Mouse (Mus musculus): Measurements from ENCODE around the gene 1700003F12Rik. TPM values are rescaled to one million over a fixed set of nuclear protein-coding genes. Genes with fewer than 3 reads are reported as not detected.

Gene 1700003F12Rik
- polyA plus RNA-seq (2012; ENCODE audit: insufficient read depth, low replicate concordance) = 10.8 TPM in 1 of 2 replicates, not detected in the other

DNA sequence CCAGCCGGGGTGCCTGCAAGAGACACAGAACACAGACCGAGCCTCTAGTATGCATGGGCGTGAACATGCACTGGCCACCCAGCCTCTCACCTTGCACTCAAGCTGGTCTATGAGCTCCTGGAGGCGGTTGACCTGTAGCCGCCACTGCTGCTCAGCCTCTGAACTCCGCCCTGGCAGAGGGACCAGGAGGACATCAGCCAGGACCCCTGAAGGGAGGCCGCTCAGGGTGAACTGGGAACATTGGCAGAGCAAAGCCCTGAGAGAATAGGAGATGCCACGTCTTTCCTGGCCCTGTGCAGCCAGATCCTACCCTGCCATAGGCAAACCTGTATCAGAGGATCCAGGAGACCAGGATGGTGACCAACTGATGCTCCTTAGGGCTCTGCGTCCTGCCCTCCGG is at the start of gene 1700003F12Rik:
Gene 1700003F12Rik (plus strand): TSS at position 375 of the 400 bp plus-strand sequence.
- no peak for TF ChIP-seq GATA1 (IDR thresholded peaks at IDR 0.05; ENCODE audit: borderline replicate concordance, low read length)
- TF ChIP-seq FLI1 (IDR thresholded peaks at IDR 0.05; ENCODE audit: low read length) = no peak
- Histone ChIP-seq H3K9me3 (no peaks in the 10 kb centered on the region), H3K4me1 (peaks cover 22% of the 10 kb centered on the region), H3K27me3 (replicated peaks) (peaks cover 19% of the 10 kb centered on the region), H3K4me3 (replicated peaks) (no peak within 1 kb of the TSS), H3K36me3 (replicated peaks; ENCODE audit: low read length) (peaks cover 36% of the 10 kb centered on the region)

- Histone ChIP-seq H3K9me3 (no peaks in the 10 kb centered on the region), H3K36me3 (replicated peaks; ENCODE audit: low read length) (peaks cover 44% of the 10 kb centered on the region), H3K27me3 (replicated peaks) (no peaks in the 10 kb centered on the region), H3K4me1 (peaks cover 22% of the 10 kb centered on the region), H3K4me3 (replicated peaks) (peak overlapping the region; percentile 12)
- TF ChIP-seq GATA1 (IDR thresholded peaks at IDR 0.05; ENCODE audit: borderline replicate concordance, low read length) (no peak), FLI1 (IDR thresholded peaks at IDR 0.05; ENCODE audit: low read length) (no peak)
These were observed 48.3 kb upstream of the 1700003F12Rik start for GRCm38 (mm10) chr2:154498571-154498970.

- H3K4me1 ChIP-seq = peaks cover 22% of the 10 kb centered on the region
- no peak overlapping the region for H3K4me3 ChIP-seq (replicated peaks)
- TF ChIP-seq GATA1 (IDR thresholded peaks at IDR 0.05; ENCODE audit: borderline replicate concordance, low read length) (no peak), FLI1 (IDR thresholded peaks at IDR 0.05; ENCODE audit: low read length) (no peak)
- no peaks in the 10 kb centered on the region for H3K9me3 ChIP-seq
- peaks cover 55% of the 10 kb centered on the region for H3K36me3 ChIP-seq (replicated peaks; ENCODE audit: low read length)
- no peaks in the 10 kb centered on the region for H3K27me3 ChIP-seq (replicated peaks)
These were observed 47.1 kb upstream of the 1700003F12Rik start for GRCm38 (mm10) chr2:154499717-154500247.

GRCm38 (mm10) chr2:154500758-154501157 is 46.1 kb upstream of the 1700003F12Rik start:
- Histone ChIP-seq H3K9me3 (no peaks in the 10 kb centered on the region), H3K4me1 (peaks cover 22% of the 10 kb centered on the region), H3K4me3 (replicated peaks) (no peak overlapping the region), H3K27me3 (replicated peaks) (no peaks in the 10 kb centered on the region), H3K36me3 (replicated peaks; ENCODE audit: low read length) (peaks cover 62% of the 10 kb centered on the region)
- TF ChIP-seq FLI1 (IDR thresholded peaks at IDR 0.05; ENCODE audit: low read length) (no peak), GATA1 (IDR thresholded peaks at IDR 0.05; ENCODE audit: borderline replicate concordance, low read length) (no peak)

- H3K9me3 ChIP-seq = no peaks in the 10 kb centered on the region
- no peaks in the 10 kb centered on the region for H3K27me3 ChIP-seq (replicated peaks)
- peaks cover 88% of the 10 kb centered on the region for H3K36me3 ChIP-seq (replicated peaks; ENCODE audit: low read length)
- no peak overlapping the region for H3K4me3 ChIP-seq (replicated peaks)
- H3K4me1 ChIP-seq = peaks cover 20% of the 10 kb centered on the region
- TF ChIP-seq FLI1 (IDR thresholded peaks at IDR 0.05; ENCODE audit: low read length) = no peak
- no peak for TF ChIP-seq GATA1 (IDR thresholded peaks at IDR 0.05; ENCODE audit: borderline replicate concordance, low read length)
These were observed 39.8 kb upstream of the 1700003F12Rik start for GRCm38 (mm10) chr2:154507076-154507475.

DNA sequence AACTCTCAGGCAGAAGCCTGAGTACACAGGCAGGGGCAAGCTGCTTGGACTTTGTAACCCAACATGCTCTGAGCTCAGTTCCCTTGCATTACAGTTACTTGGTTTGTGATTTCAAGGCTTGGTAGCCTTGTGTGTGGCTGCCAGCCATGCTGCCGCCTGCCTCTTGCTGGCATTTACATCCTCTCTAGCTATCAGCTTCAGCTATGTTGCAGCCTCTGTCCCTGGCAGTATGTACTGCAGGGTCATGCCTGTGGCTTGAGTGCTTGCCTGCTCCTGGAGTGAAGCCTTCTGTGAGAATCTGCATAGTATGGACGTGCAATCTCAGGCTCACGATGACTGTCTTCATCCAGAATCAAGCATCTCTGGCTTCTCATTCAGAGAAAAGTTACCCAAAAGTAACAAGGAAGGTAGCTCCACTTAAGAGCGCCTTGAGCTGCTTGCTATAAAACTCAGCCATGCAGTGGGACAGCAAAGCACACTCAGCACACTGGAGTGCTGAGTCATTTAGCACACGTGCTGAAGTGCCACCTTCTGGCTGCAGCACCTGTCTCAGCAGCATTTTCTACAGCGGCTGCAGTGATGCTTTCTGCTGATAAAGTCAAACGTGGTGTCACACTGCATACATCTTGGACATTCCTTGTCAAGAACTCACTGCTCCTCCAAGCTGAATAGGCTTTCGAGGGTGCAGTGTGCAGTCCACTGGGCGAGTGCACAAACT is 39.2 kb upstream of the 1700003F12Rik start:
- no peaks in the 10 kb centered on the region for H3K27me3 ChIP-seq (replicated peaks)
- peak overlapping the region; percentile 35 for H3K4me3 ChIP-seq (replicated peaks)
- H3K36me3 ChIP-seq (replicated peaks; ENCODE audit: low read length) = peaks cover 88% of the 10 kb centered on the region
- H3K9me3 ChIP-seq = no peaks in the 10 kb centered on the region
- H3K4me1 ChIP-seq = peaks cover 25% of the 10 kb centered on the region
- TF ChIP-seq GATA1 (IDR thresholded peaks at IDR 0.05; ENCODE audit: borderline replicate concordance, low read length) = no peak
- no peak for TF ChIP-seq FLI1 (IDR thresholded peaks at IDR 0.05; ENCODE audit: low read length)

DNA sequence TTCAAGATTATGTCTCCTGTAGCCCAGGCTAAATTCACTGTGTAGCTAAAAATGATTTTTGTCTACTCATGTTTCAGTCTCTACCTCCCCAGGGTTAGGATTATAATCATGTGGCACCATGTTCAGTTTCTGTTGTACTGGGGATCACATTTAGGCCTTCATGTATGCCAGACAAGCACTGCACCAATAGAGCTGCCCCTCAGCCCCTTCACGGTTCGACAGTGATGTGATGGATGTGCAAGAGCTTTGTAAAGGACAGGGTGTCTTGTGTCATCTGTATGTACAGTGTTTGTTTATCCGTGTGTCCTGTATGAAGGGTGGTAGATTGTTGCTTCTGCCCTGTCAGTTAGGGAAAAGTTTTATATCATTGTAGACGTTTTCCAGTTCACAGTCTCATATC is 38.4 kb upstream of the 1700003F12Rik start:
- peaks cover 86% of the 10 kb centered on the region for H3K36me3 ChIP-seq (replicated peaks; ENCODE audit: low read length)

DNA sequence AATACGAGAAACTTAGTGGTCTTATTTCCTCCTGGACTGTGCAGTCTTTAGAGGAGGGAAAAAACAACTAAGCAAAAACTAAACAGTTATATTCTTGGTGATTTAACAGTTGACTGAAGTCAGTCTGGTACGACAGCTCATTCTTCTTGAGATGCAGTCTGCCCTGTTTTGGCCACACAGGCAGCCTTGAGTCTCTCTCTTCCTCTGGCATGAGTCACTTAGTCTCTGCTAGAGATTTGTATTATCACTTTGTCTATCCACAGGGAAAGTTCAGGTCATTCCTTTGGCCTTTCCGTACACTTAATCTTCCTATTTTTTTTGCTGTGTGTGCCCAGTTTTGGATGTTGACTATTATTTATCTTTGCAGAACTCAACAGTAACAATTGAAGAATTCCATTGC is 36.7 kb upstream of the 1700003F12Rik start:
- Histone ChIP-seq H3K4me3 (replicated peaks) (no peak overlapping the region), H3K4me1 (peaks cover 26% of the 10 kb centered on the region), H3K9me3 (no peaks in the 10 kb centered on the region), H3K36me3 (replicated peaks; ENCODE audit: low read length) (peaks cover 76% of the 10 kb centered on the region), H3K27me3 (replicated peaks) (no peaks in the 10 kb centered on the region)
- TF ChIP-seq FLI1 (IDR thresholded peaks at IDR 0.05; ENCODE audit: low read length) (no peak), GATA1 (IDR thresholded peaks at IDR 0.05; ENCODE audit: borderline replicate concordance, low read length) (no peak)

More for the DNA sequence above, 38.4 kb upstream of the 1700003F12Rik start:
- Histone ChIP-seq H3K4me3 (replicated peaks) (no peak overlapping the region), H3K9me3 (no peaks in the 10 kb centered on the region), H3K4me1 (peaks cover 26% of the 10 kb centered on the region), H3K27me3 (replicated peaks) (no peaks in the 10 kb centered on the region)
- TF ChIP-seq FLI1 (IDR thresholded peaks at IDR 0.05; ENCODE audit: low read length) (no peak), GATA1 (IDR thresholded peaks at IDR 0.05; ENCODE audit: borderline replicate concordance, low read length) (no peak)

DNA sequence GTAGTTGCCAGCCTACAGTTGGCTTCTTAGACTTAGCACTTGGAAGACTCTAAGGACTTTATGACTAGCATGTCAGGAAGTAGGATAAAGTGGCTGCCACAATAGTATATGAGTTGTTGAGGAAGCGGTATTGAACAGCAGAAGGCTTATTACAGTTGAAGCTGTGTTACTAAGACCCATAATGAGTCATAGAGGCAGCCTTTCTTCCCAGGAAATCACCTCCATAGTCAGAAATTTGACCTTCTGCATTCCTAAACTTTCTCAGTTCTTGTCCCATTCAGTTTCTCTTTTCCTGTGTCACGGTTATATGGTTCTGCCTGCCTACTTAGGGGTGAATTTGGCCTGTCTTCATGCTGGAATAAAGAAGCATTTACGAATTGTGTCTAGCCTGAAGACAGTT is 29.9 kb upstream of the 1700003F12Rik start:
- Histone ChIP-seq H3K4me3 (replicated peaks) (no peak overlapping the region), H3K36me3 (replicated peaks; ENCODE audit: low read length) (peaks cover 70% of the 10 kb centered on the region), H3K9me3 (no peaks in the 10 kb centered on the region), H3K4me1 (peaks cover 20% of the 10 kb centered on the region), H3K27me3 (replicated peaks) (no peaks in the 10 kb centered on the region)
- TF ChIP-seq GATA1 (IDR thresholded peaks at IDR 0.05; ENCODE audit: borderline replicate concordance, low read length) (no peak), FLI1 (IDR thresholded peaks at IDR 0.05; ENCODE audit: low read length) (no peak)

DNA sequence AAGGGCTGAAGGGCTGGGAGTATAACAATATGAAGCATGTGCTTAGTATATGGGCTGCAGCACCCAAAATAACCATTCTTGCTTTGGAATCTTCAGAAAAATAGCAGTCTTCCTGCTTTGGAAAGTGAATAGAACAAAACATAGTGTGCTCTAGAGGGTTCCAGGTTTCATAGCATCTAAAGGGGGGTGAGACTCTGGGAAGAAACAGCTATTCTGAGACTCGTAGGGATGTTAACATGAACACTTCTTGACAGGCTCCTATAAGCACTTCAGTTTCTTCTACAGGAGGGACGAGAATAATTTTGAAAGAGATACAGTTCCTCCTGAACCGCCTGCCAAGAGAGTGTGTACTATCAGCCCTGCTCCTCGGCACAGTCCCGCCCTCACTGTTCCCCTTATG is 29.5 kb upstream of the 1700003F12Rik start:
- H3K9me3 ChIP-seq = no peaks in the 10 kb centered on the region
- H3K36me3 ChIP-seq (replicated peaks; ENCODE audit: low read length) = peaks cover 69% of the 10 kb centered on the region
- peaks cover 20% of the 10 kb centered on the region for H3K4me1 ChIP-seq
- H3K27me3 ChIP-seq (replicated peaks) = no peaks in the 10 kb centered on the region
- TF ChIP-seq FLI1 (IDR thresholded peaks at IDR 0.05; ENCODE audit: low read length) = no peak
- no peak for TF ChIP-seq GATA1 (IDR thresholded peaks at IDR 0.05; ENCODE audit: borderline replicate concordance, low read length)
- no peak overlapping the region for H3K4me3 ChIP-seq (replicated peaks)

All from megakaryocyte, embryonic 14.5 days (primary cell).